21 mouse cellular contexts compared by ENCODE assay signal in the genomic region with DNA sequence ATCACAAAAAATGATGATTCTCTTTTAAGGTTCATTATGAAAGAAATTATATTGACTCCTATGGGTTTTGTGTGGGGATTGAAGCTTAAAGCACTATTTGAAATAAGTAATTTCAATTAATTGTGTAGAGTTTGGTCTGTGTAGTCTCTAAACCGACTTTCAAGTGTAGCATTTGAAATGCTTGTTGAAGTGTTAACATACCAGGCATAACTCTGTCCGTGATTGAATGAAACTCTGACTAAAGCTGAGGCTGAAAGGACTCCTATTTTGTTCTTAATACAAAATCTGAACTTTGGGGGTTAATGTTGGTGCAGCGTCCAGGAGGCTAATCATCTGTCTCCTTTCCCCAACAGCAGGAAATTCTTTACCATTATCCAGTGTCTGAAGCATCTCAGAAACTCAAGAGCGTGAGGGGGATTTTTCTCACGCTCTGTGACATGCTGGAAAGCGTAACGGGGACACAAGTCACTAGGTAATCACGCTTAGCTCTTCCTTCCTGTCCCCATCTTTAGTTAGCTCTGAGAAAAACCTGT. TPM values are rescaled to one million over a fixed set of nuclear protein-coding genes. Genes with fewer than 3 reads are reported as not detected.
DNase-seq lines count a peak whose midpoint lies in the region; ATAC-seq and TF ChIP-seq lines count a peak whose summit lies in the region.
"Had no signal": no experiment of that assay in that cellular context is flagged by ENCODE, and none has a peak within 500 bp of the region (broad histone marks: within the 10 kb centered on the region; RNA-seq: fewer than 3 reads in every experiment).

No protein-coding gene starts in this region.

- H3K9me3 ChIP-seq in heart, embryonic 13.5 days = no peaks in the 10 kb centered on the region
- no peaks in the 10 kb centered on the region for H3K9me3 ChIP-seq in forebrain, embryonic 15.5 days
- H3K9me3 ChIP-seq: embryonic facial prominence, embryonic 13.5 days; G1E; limb, embryonic 12.5 days; liver, embryonic 13.5 days; lung, embryonic 15.5 days; stomach, embryonic 15.5 days had no signal

- no peak for DNase-seq in heart, adult 18-20 months
- peak; percentile 78 for DNase-seq in Muller cell, postnatal 12 days (ENCODE audit: inconsistent ontology term)
- peak; percentile 69 for DNase-seq in brain, embryonic 14.5 days (ENCODE audit: low read depth)
- DNase-seq in cerebellum, adult 9-10 months = no peak
- DNase-seq: cerebellum, postnatal 10 days; kidney, adult 8-10 months; kidney, postnatal 25 days; layer of hippocampus, adult 9-11 months; liver, embryonic 13.5 days had no signal

- peaks cover 15% of the 10 kb centered on the region for H3K4me1 ChIP-seq in heart, embryonic 13.5 days
- H3K4me1 ChIP-seq in forebrain, embryonic 15.5 days = peaks cover 22% of the 10 kb centered on the region
- H3K4me1 ChIP-seq: limb, embryonic 12.5 days; liver, embryonic 13.5 days; lung, embryonic 15.5 days; stomach, embryonic 15.5 days had no signal

- no peak for TF ChIP-seq CTCF in brain, embryonic 14.5 days (IDR thresholded peaks at IDR 0.05; ENCODE audit: borderline replicate concordance, extremely low read depth, insufficient read depth, insufficient read length)

- TF ChIP-seq POLR2A in brain, embryonic 14.5 days (IDR thresholded peaks at IDR 0.05; ENCODE audit: borderline replicate concordance, extremely low read depth, insufficient read depth, insufficient read length, poor library complexity, severe bottlenecking) = no peak

- 11% methylated on average over 8 of the region's 8 CpGs for WGBS in heart, embryonic 13.5 days
- 8% methylated on average over 8 of the region's 8 CpGs for whole genome bisulfite sequencing in forebrain, embryonic 15.5 days

- no peak for ATAC-seq in heart, embryonic 13.5 days (ENCODE audit: extremely low read depth, insufficient number of reproducible peaks, low FRiP score, low TSS enrichment)
- no peak for ATAC-seq in forebrain, embryonic 15.5 days (replicated peaks)
- no peak for ATAC-seq in erythroid progenitor cell, adult 5-6 weeks (replicated peaks; ENCODE audit: low FRiP score, poor library complexity, severe bottlenecking)
- ATAC-seq: inflammation-experienced regulatory T-cells, adult 6 months; midbrain, embryonic 16.5 days had no signal

- peaks cover 4% of the 10 kb centered on the region; the same call in 1 of the 2 replicates for H3K36me3 ChIP-seq in heart, embryonic 13.5 days
- H3K36me3 ChIP-seq in forebrain, embryonic 15.5 days = no peaks in the 10 kb centered on the region
- H3K36me3 ChIP-seq: embryonic facial prominence, embryonic 13.5 days; liver, embryonic 13.5 days; lung, embryonic 15.5 days; stomach, embryonic 15.5 days had no signal

- peak overlapping the region; percentile 10; the same call in 1 of the 2 replicates for H3K4me3 ChIP-seq in heart, embryonic 13.5 days
- no peak overlapping the region for H3K4me3 ChIP-seq in forebrain, embryonic 15.5 days
- H3K4me3 ChIP-seq: embryonic facial prominence, embryonic 13.5 days; limb, embryonic 12.5 days; liver, embryonic 13.5 days; lung, embryonic 15.5 days; stomach, embryonic 15.5 days had no signal

- H3K27ac ChIP-seq in heart, embryonic 13.5 days (replicated peaks) = peak overlapping the region; percentile 73
- peak overlapping the region; percentile 39; the same call in 1 of the 2 replicates for H3K27ac ChIP-seq in forebrain, embryonic 15.5 days (replicated peaks)
- H3K27ac ChIP-seq: embryonic facial prominence, embryonic 13.5 days; limb, embryonic 12.5 days; liver, embryonic 13.5 days; lung, embryonic 15.5 days; macrophage; stomach, embryonic 15.5 days had no signal

- peak overlapping the region; percentile 56 for H3K4me2 ChIP-seq in heart, embryonic 13.5 days
- no peak overlapping the region for H3K4me2 ChIP-seq in forebrain, embryonic 15.5 days (replicated peaks)
- H3K4me2 ChIP-seq: embryonic facial prominence, embryonic 13.5 days; limb, embryonic 12.5 days; liver, embryonic 13.5 days; lung, embryonic 15.5 days; stomach, embryonic 15.5 days had no signal

- H3K9ac ChIP-seq in heart, embryonic 13.5 days = no peak overlapping the region
- H3K9ac ChIP-seq in forebrain, embryonic 15.5 days (replicated peaks) = no peak overlapping the region
- H3K9ac ChIP-seq: embryonic facial prominence, embryonic 13.5 days; limb, embryonic 12.5 days; liver, embryonic 13.5 days; lung, embryonic 15.5 days; stomach, embryonic 15.5 days had no signal

- H3K27me3 ChIP-seq in heart, embryonic 13.5 days (replicated peaks) = no peaks in the 10 kb centered on the region
- no peaks in the 10 kb centered on the region for H3K27me3 ChIP-seq in forebrain, embryonic 15.5 days
- H3K27me3 ChIP-seq: embryonic facial prominence, embryonic 13.5 days; limb, embryonic 12.5 days; liver, embryonic 13.5 days; lung, embryonic 15.5 days; stomach, embryonic 15.5 days had no signal

RNA-seq across cellular contexts. Expression of a gene that starts 33.7 kb away (rescaled TPM):
- 0.66 and 1.1 TPM in 2 replicates for polyA plus RNA-seq in heart, embryonic 13.5 days (2015; fragmentation: Nextera tagmentation; extraction: Ambion mirVana)
- under 1 TPM in 1 of 2 experiments, not detected in 1; 0.13 TPM for total RNA-seq in heart, adult 18-20 months (2021)
- 0.21 and 0.27 TPM in 2 replicates for polyA plus RNA-seq in brain, embryonic 14.5 days (2012; rRNA removed)
- polyA plus RNA-seq in forebrain, embryonic 15.5 days (2015; fragmentation: Nextera tagmentation; extraction: Ambion mirVana) = 0.18 and 0.19 TPM in 2 replicates
- total RNA-seq in erythroid progenitor cell, adult 5-6 weeks (2015; ENCODE audit: low replicate concordance) = not detected in 2 replicates
- not detected in 2 replicates for total RNA-seq in erythroid progenitor cell, adult 5-6 weeks (2017; ENCODE audit: low replicate concordance)
- total RNA-seq: gastrocnemius, adult 8-10 months had no signal
- polyA plus RNA-seq: G1E; inflammation-experienced regulatory T-cells, adult 6 months had no signal

Comparison
In these comparisons a context has a peak if more than half of its experiments do, and no peak if none do; other contexts are left out.
1. DNase-seq: peak in Muller cell, postnatal 12 days (single experiment) and brain, embryonic 14.5 days (single experiment); none in heart, adult 18-20 months (0 of 2) and cerebellum, adult 9-10 months (single experiment).